9 mouse cellular contexts compared by ENCODE assay signal in genomic region chr5:111631572-111632161, GRCm38 (mm10).
DNase-seq lines count a peak whose midpoint lies in the region; ATAC-seq and TF ChIP-seq lines count a peak whose summit lies in the region.
"Had no signal": no experiment of that assay in that cellular context is flagged by ENCODE, and none has a peak within 500 bp of the region (broad histone marks: within the 10 kb centered on the region; RNA-seq: fewer than 3 reads in every experiment).

No protein-coding gene starts in this region.

- H3K9me3 ChIP-seq in midbrain, embryonic 11.5 days (ENCODE audit: control insufficient read depth, low read length), result peaks cover 4% of the 10 kb centered on the region; the same call in 1 of the 2 replicates
- no peaks in the 10 kb centered on the region; the same call in 1 of the 2 replicates for H3K9me3 ChIP-seq in midbrain, embryonic 16.5 days (replicated peaks; ENCODE audit: control insufficient read depth, low read length, poor library complexity, severe bottlenecking)
- H3K9me3 ChIP-seq in forebrain, postnatal 0 days (ENCODE audit: low read length), result no peaks in the 10 kb centered on the region
- peaks cover 13% of the 10 kb centered on the region for H3K9me3 ChIP-seq in limb, embryonic 12.5 days

- H3K27me3 ChIP-seq in midbrain, embryonic 11.5 days (ENCODE audit: control insufficient read depth, insufficient read depth, low read length), result no peaks in the 10 kb centered on the region
- no peaks in the 10 kb centered on the region; the same call in 1 of the 2 replicates for H3K27me3 ChIP-seq in midbrain, embryonic 16.5 days (ENCODE audit: control insufficient read depth, insufficient read depth, low read depth, low read length)
- H3K27me3 ChIP-seq in forebrain, postnatal 0 days (ENCODE audit: insufficient read depth, low read length), result no peaks in the 10 kb centered on the region; the same call in 1 of the 2 replicates
- H3K27me3 ChIP-seq in limb, embryonic 12.5 days, result peaks cover 10% of the 10 kb centered on the region

- no peaks in the 10 kb centered on the region for H3K36me3 ChIP-seq in midbrain, embryonic 11.5 days (ENCODE audit: control insufficient read depth, insufficient read depth, low read length)
- no peaks in the 10 kb centered on the region for H3K36me3 ChIP-seq in midbrain, embryonic 16.5 days (ENCODE audit: control insufficient read depth, insufficient read depth, low read length)
- no peaks in the 10 kb centered on the region for H3K36me3 ChIP-seq in forebrain, postnatal 0 days (ENCODE audit: insufficient read depth)
- no peaks in the 10 kb centered on the region for H3K36me3 ChIP-seq in limb, embryonic 12.5 days

- peak overlapping the region; percentile 49 for H3K9ac ChIP-seq in midbrain, embryonic 11.5 days (ENCODE audit: low read length)
- H3K9ac ChIP-seq in midbrain, embryonic 16.5 days (ENCODE audit: low read depth, low read length), result no peak overlapping the region
- H3K9ac ChIP-seq in forebrain, postnatal 0 days, result no peak overlapping the region
- peak overlapping the region; percentile 44; the same call in 1 of the 2 replicates for H3K9ac ChIP-seq in limb, embryonic 12.5 days (replicated peaks)

- no peak for TF ChIP-seq CTCF in forebrain, postnatal 0 days (IDR thresholded peaks at IDR 0.05; ENCODE audit: low read depth)

- DNase-seq in midbrain, embryonic 11.5 days (ENCODE audit: low spot score, missing footprints), result peak; percentile 96
- no peak for DNase-seq in forebrain, postnatal 0 days
- peak; percentile 84 for DNase-seq in yolk sac, embryonic 10.5 days (ENCODE audit: low spot score)
- DNase-seq in cerebellum, postnatal 10 days, result no peak
- DNase-seq in adrenal gland, postnatal 25 days, result no peak
- DNase-seq: right cerebral cortex, postnatal 14 days had no signal

- ATAC-seq in midbrain, embryonic 11.5 days (ENCODE audit: low FRiP score), result peak; percentile 83
- no peak for ATAC-seq in midbrain, embryonic 16.5 days
- peak; percentile 14; the same call in 1 of the 2 replicates for ATAC-seq in forebrain, postnatal 0 days
- no peak for ATAC-seq in limb, embryonic 12.5 days (ENCODE audit: insufficient number of reproducible peaks, insufficient read depth, low FRiP score, low TSS enrichment, low read depth)
- ATAC-seq in erythroblast, adult 5-6 weeks (replicated peaks; ENCODE audit: low FRiP score, poor library complexity, severe bottlenecking), result no peak

- peak overlapping the region; percentile 93 for H3K27ac ChIP-seq in midbrain, embryonic 11.5 days (ENCODE audit: low read depth, low read length)
- H3K27ac ChIP-seq in midbrain, embryonic 16.5 days (ENCODE audit: low read length), result no peak overlapping the region
- no peak overlapping the region for H3K27ac ChIP-seq in forebrain, postnatal 0 days (ENCODE audit: low read depth, low read length)
- peak overlapping the region; percentile 83 for H3K27ac ChIP-seq in limb, embryonic 12.5 days

- H3K4me2 ChIP-seq in midbrain, embryonic 11.5 days, result peak overlapping the region; percentile 19
- no peak overlapping the region for H3K4me2 ChIP-seq in midbrain, embryonic 16.5 days (ENCODE audit: low read length)
- H3K4me2 ChIP-seq in forebrain, postnatal 0 days (ENCODE audit: low read depth), result no peak overlapping the region
- H3K4me2 ChIP-seq in limb, embryonic 12.5 days, result peak overlapping the region; percentile 39

- peaks cover 28% of the 10 kb centered on the region for H3K4me1 ChIP-seq in midbrain, embryonic 11.5 days (ENCODE audit: control insufficient read depth, insufficient read depth, low read length)
- H3K4me1 ChIP-seq in midbrain, embryonic 16.5 days (ENCODE audit: control insufficient read depth, insufficient read depth, low read length), result no peaks in the 10 kb centered on the region
- H3K4me1 ChIP-seq in forebrain, postnatal 0 days (ENCODE audit: insufficient read depth), result 0 out of 2 replicates have a peak, but pooled peaks cover 4% of the 10 kb centered on the region
- peaks cover 16% of the 10 kb centered on the region for H3K4me1 ChIP-seq in limb, embryonic 12.5 days (replicated peaks)

- under 1% methylated on average over 18 of the region's 18 CpGs for WGBS in midbrain, embryonic 11.5 days
- WGBS in midbrain, embryonic 16.5 days, result 15% methylated on average over 18 of the region's 18 CpGs
- WGBS in forebrain, postnatal 0 days, result 25% methylated on average over 18 of the region's 18 CpGs
- 18% methylated on average over 18 of the region's 18 CpGs for WGBS in limb, embryonic 12.5 days

- no peak overlapping the region for H3K4me3 ChIP-seq in midbrain, embryonic 11.5 days (ENCODE audit: low read depth, low read length)
- H3K4me3 ChIP-seq in midbrain, embryonic 16.5 days (ENCODE audit: low read depth, low read length), result no peak overlapping the region
- no peak overlapping the region for H3K4me3 ChIP-seq in forebrain, postnatal 0 days (ENCODE audit: low read depth, low read length)
- H3K4me3 ChIP-seq in limb, embryonic 12.5 days (replicated peaks), result no peak overlapping the region

Comparison
In these comparisons a context has a peak if more than half of its experiments do, and no peak if none do; other contexts are left out.
1. ATAC-seq: peak in midbrain, embryonic 11.5 days (single experiment) and forebrain, postnatal 0 days (single experiment); none in midbrain, embryonic 16.5 days (single experiment), limb, embryonic 12.5 days (single experiment) and erythroblast, adult 5-6 weeks (single experiment).
2. H3K27ac ChIP-seq: peak in midbrain, embryonic 11.5 days (single experiment) and limb, embryonic 12.5 days (single experiment); none in midbrain, embryonic 16.5 days (single experiment) and forebrain, postnatal 0 days (single experiment).
3. H3K4me2 ChIP-seq: peak in midbrain, embryonic 11.5 days (single experiment) and limb, embryonic 12.5 days (single experiment); none in midbrain, embryonic 16.5 days (single experiment) and forebrain, postnatal 0 days (single experiment).
4. H3K9ac ChIP-seq: peak in midbrain, embryonic 11.5 days (single experiment) and limb, embryonic 12.5 days (single experiment); none in midbrain, embryonic 16.5 days (single experiment) and forebrain, postnatal 0 days (single experiment).
5. DNase-seq: peak in midbrain, embryonic 11.5 days (single experiment) and yolk sac, embryonic 10.5 days (single experiment); none in forebrain, postnatal 0 days (single experiment), cerebellum, postnatal 10 days (0 of 2) and adrenal gland, postnatal 25 days (single experiment).